Mouse (Mus musculus): ENCODE data around the gene Psmg4. TPM values are rescaled to one million over a fixed set of nuclear protein-coding genes. Genes with fewer than 3 reads are reported as not detected.

Psmg4 gene
- polyA plus RNA-seq (2016; fragmentation: Nextera tagmentation; extraction: Ambion mirVana) = 97.9 and 99.9 TPM in 2 replicates

GRCm38 (mm10) chr13:34162491-34163303 is at the start of gene Psmg4:
Gene Psmg4, plus strand, starts transcription at chr13:34162964.
- peaks cover 22% of the 10 kb centered on the region for H3K36me3 ChIP-seq (replicated peaks)
- peak within 1 kb of the TSS; percentile 79 for H3K4me3 ChIP-seq
- peak within 1 kb of the TSS; percentile 95 for H3K27ac ChIP-seq (replicated peaks)
- 3% methylated on average over 44 of the region's 44 CpGs for WGBS
- peaks cover 11% of the 10 kb centered on the region; the same call in 1 of the 2 replicates for H3K9me3 ChIP-seq
- peaks cover 18% of the 10 kb centered on the region for H3K4me1 ChIP-seq
- DNase-seq (ENCODE audit: low spot score) = peak; percentile 95
- H3K27me3 ChIP-seq (replicated peaks; ENCODE audit: low read depth, poor library complexity, severe bottlenecking) = no peaks in the 10 kb centered on the region

- H3K36me3 ChIP-seq (replicated peaks) = no peaks in the 10 kb centered on the region
- no peak for DNase-seq (ENCODE audit: low spot score)
- 86% methylated on average over 3 of the region's 3 CpGs for WGBS
- H3K27ac ChIP-seq (replicated peaks) = no peak overlapping the region
- no peaks in the 10 kb centered on the region for H3K27me3 ChIP-seq (replicated peaks; ENCODE audit: low read depth, poor library complexity, severe bottlenecking)
- no peak overlapping the region for H3K4me3 ChIP-seq
- no peaks in the 10 kb centered on the region for H3K9me3 ChIP-seq
- H3K4me1 ChIP-seq = peaks cover 22% of the 10 kb centered on the region
These were observed 49.7 kb upstream of the Psmg4 start for GRCm38 (mm10) chr13:34113086-34113485.

- 84% methylated on average over 4 of the region's 4 CpGs for WGBS
- no peak overlapping the region; the same call in 1 of the 2 replicates for H3K27ac ChIP-seq (replicated peaks)
- H3K9me3 ChIP-seq = no peaks in the 10 kb centered on the region
- peak; percentile 34 for DNase-seq (ENCODE audit: low spot score)
- H3K4me1 ChIP-seq = peaks cover 16% of the 10 kb centered on the region
- no peaks in the 10 kb centered on the region for H3K36me3 ChIP-seq (replicated peaks)
- H3K27me3 ChIP-seq (replicated peaks; ENCODE audit: low read depth, poor library complexity, severe bottlenecking) = no peaks in the 10 kb centered on the region
- no peak overlapping the region for H3K4me3 ChIP-seq
These were observed 48.1 kb upstream of the Psmg4 start for GRCm38 (mm10) chr13:34114654-34115053.

- WGBS = 76% methylated on average over 6 of the region's 6 CpGs
These were observed 46.3 kb upstream of the Psmg4 start for GRCm38 (mm10) chr13:34116508-34116907.

GRCm38 (mm10) chr13:34118816-34119215 is 43.9 kb upstream of the Psmg4 start:
- H3K9me3 ChIP-seq = no peaks in the 10 kb centered on the region
- 80% methylated on average over 4 of the region's 4 CpGs for WGBS

More at GRCm38 (mm10) chr13:34116508-34116907, 46.3 kb upstream of the Psmg4 start:
- H3K4me3 ChIP-seq = no peak overlapping the region
- no peak for DNase-seq (ENCODE audit: low spot score)
- no peaks in the 10 kb centered on the region for H3K27me3 ChIP-seq (replicated peaks; ENCODE audit: low read depth, poor library complexity, severe bottlenecking)
- H3K27ac ChIP-seq (replicated peaks) = no peak overlapping the region
- no peaks in the 10 kb centered on the region for H3K9me3 ChIP-seq
- peaks cover 13% of the 10 kb centered on the region for H3K4me1 ChIP-seq
- H3K36me3 ChIP-seq (replicated peaks) = no peaks in the 10 kb centered on the region

GRCm38 (mm10) chr13:34119406-34119805 is 43.4 kb upstream of the Psmg4 start:
- whole genome bisulfite sequencing = 75% methylated on average over 4 of the region's 4 CpGs
- DNase-seq (ENCODE audit: low spot score) = no peak
- H3K4me3 ChIP-seq = no peak overlapping the region
- H3K9me3 ChIP-seq = no peaks in the 10 kb centered on the region
- H3K36me3 ChIP-seq (replicated peaks) = peaks cover 12% of the 10 kb centered on the region
- peaks cover 12% of the 10 kb centered on the region for H3K4me1 ChIP-seq
- no peaks in the 10 kb centered on the region for H3K27me3 ChIP-seq (replicated peaks; ENCODE audit: low read depth, poor library complexity, severe bottlenecking)
- H3K27ac ChIP-seq (replicated peaks) = no peak overlapping the region

More at GRCm38 (mm10) chr13:34118816-34119215, 43.9 kb upstream of the Psmg4 start:
- H3K27ac ChIP-seq (replicated peaks) = no peak overlapping the region
- peaks cover 6% of the 10 kb centered on the region; the same call in 1 of the 2 replicates for H3K36me3 ChIP-seq (replicated peaks)
- H3K4me1 ChIP-seq = peaks cover 13% of the 10 kb centered on the region
- no peak for DNase-seq (ENCODE audit: low spot score)
- no peaks in the 10 kb centered on the region for H3K27me3 ChIP-seq (replicated peaks; ENCODE audit: low read depth, poor library complexity, severe bottlenecking)
- H3K4me3 ChIP-seq = no peak overlapping the region

- Histone ChIP-seq H3K4me1 (peaks cover 9% of the 10 kb centered on the region), H3K4me3 (no peak overlapping the region), H3K9me3 (no peaks in the 10 kb centered on the region), H3K27ac (replicated peaks) (no peak overlapping the region), H3K27me3 (replicated peaks; ENCODE audit: low read depth, poor library complexity, severe bottlenecking) (no peaks in the 10 kb centered on the region), H3K36me3 (replicated peaks) (peaks cover 23% of the 10 kb centered on the region)
- WGBS = 94% methylated on average over 2 of the region's 2 CpGs
- DNase-seq (ENCODE audit: low spot score) = no peak
These were observed 42.2 kb upstream of the Psmg4 start for GRCm38 (mm10) chr13:34120536-34120935.

GRCm38 (mm10) chr13:34125711-34126110 is 37.1 kb upstream of the Psmg4 start:
- H3K4me1 ChIP-seq = peaks cover 30% of the 10 kb centered on the region
- 85% methylated on average over 4 of the region's 4 CpGs for WGBS
- H3K4me3 ChIP-seq = peak overlapping the region; percentile 26; the same call in 1 of the 2 replicates

GRCm38 (mm10) chr13:34128276-34129114 is 34.3 kb upstream of the Psmg4 start:
- Histone ChIP-seq H3K27ac (replicated peaks) (no peak overlapping the region; the same call in 1 of the 2 replicates), H3K4me3 (peak overlapping the region; percentile 79), H3K9me3 (no peaks in the 10 kb centered on the region), H3K27me3 (replicated peaks; ENCODE audit: low read depth, poor library complexity, severe bottlenecking) (peaks cover 24% of the 10 kb centered on the region), H3K4me1 (peaks cover 58% of the 10 kb centered on the region), H3K36me3 (replicated peaks) (peaks cover 43% of the 10 kb centered on the region)
- DNase-seq (ENCODE audit: low spot score) = no peak
- 75% methylated on average over 9 of the region's 9 CpGs for WGBS

More at GRCm38 (mm10) chr13:34125711-34126110, 37.1 kb upstream of the Psmg4 start:
- Histone ChIP-seq H3K9me3 (no peaks in the 10 kb centered on the region), H3K27me3 (replicated peaks; ENCODE audit: low read depth, poor library complexity, severe bottlenecking) (peaks cover 4% of the 10 kb centered on the region; the same call in 1 of the 2 replicates), H3K27ac (replicated peaks) (no peak overlapping the region), H3K36me3 (replicated peaks) (peaks cover 45% of the 10 kb centered on the region)
- DNase-seq (ENCODE audit: low spot score) = no peak

- Histone ChIP-seq H3K27ac (replicated peaks) (peak overlapping the region; percentile 93), H3K9me3 (no peaks in the 10 kb centered on the region), H3K36me3 (replicated peaks) (peaks cover 31% of the 10 kb centered on the region), H3K4me1 (peaks cover 69% of the 10 kb centered on the region), H3K27me3 (replicated peaks; ENCODE audit: low read depth, poor library complexity, severe bottlenecking) (peaks cover 35% of the 10 kb centered on the region), H3K4me3 (peak overlapping the region; percentile 79)
- WGBS = under 1% methylated on average over 31 of the region's 31 CpGs
- DNase-seq (ENCODE audit: low spot score) = peak; percentile 68
These were observed 33.1 kb upstream of the Psmg4 start for GRCm38 (mm10) chr13:34129485-34130225.

GRCm38 (mm10) chr13:34130226-34130731 is 32.5 kb upstream of the Psmg4 start, which contains the start of gene Tubb2b:
Gene Tubb2b, minus strand, starts transcription at chr13:34130466.
- peaks cover 25% of the 10 kb centered on the region for H3K36me3 ChIP-seq (replicated peaks)
- H3K27ac ChIP-seq (replicated peaks) = peak within 1 kb of the TSS; percentile 93
- H3K4me3 ChIP-seq = peak within 1 kb of the TSS; percentile 79
- H3K4me1 ChIP-seq = peaks cover 69% of the 10 kb centered on the region
- peaks cover 37% of the 10 kb centered on the region for H3K27me3 ChIP-seq (replicated peaks; ENCODE audit: low read depth, poor library complexity, severe bottlenecking)
- no peaks in the 10 kb centered on the region for H3K9me3 ChIP-seq
- DNase-seq (ENCODE audit: low spot score) = peak; percentile 93
- WGBS = under 1% methylated on average over 26 of the region's 26 CpGs
